Mouse (Mus musculus) kidney, postnatal 36 days (tissue): ENCODE results near the gene Ush1g.

Experiments
- DNase-seq, 2 experiments: peaks; one replicate each; pipeline ENCODE4 v3.0.0; 2021 to 2022; ENCODE audit warnings: mixed read lengths in 2 of 2

Ush1g gene

DNA sequence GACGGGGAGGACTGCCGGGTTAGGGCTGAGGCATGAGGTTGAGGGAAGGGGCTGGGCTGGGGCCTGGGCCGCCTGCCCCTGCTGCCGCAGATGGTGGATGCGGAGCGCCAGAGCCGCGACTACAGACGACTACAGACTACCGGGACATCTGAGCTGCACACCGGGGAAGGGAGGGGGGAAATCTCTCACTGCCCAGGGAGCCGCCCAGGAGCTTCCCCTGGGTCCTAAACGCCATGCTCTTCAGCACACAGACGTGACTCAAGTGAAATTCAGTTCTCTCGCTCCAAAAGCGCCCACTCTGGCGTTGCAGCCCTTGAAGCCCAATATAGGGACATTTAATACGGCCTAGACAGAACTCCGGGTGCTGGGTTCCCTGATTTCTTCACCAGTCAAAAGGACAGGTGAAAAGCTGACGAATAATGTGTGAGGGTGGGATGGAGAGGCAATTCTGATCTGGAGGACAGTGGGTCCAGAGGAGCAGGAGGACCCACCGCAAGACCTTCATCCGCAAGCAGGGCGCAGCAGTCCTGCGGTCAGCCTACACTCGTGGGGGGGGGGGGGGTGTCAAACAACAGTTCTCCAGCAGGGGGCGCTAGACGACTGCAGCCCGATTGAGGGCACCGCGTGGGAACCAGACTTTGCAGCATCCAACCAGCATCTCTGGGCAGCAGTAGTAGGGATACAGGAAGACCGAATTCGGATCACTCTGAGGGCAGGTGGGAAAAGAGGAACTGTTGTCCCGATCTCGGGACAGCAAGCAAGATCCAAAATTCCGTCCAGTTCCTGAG, at the start of gene Ush1g:
TSS of gene Ush1g (minus strand) at position 136 of the 788 bp plus-strand sequence.
- peak; percentile 32 to 80 for DNase-seq

DNA sequence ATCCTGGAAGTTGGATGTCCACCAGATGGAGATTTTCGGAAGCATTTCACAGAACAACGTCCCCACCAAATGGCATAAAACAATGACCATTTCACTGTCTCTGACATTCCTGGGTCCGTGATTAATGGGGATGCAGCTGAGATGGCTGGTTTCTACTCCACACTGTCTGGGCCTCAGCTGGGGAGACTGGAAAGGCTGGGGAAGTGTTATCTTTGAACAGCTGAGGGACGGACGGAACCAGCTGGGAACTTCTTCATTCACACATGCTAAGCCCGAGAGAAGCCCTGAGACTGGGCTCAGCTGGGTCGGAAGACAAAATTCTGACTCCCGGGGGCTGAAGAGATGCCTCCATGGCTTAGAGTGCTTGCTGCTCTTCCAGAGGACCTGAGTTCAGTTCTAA, 49.5 kb upstream of the Ush1g start:
- no peak for DNase-seq

- DNase-seq, result no peak
These were observed 48.5 kb upstream of the Ush1g start for GRCm38 (mm10) chr11:115370368-115370767.

DNA sequence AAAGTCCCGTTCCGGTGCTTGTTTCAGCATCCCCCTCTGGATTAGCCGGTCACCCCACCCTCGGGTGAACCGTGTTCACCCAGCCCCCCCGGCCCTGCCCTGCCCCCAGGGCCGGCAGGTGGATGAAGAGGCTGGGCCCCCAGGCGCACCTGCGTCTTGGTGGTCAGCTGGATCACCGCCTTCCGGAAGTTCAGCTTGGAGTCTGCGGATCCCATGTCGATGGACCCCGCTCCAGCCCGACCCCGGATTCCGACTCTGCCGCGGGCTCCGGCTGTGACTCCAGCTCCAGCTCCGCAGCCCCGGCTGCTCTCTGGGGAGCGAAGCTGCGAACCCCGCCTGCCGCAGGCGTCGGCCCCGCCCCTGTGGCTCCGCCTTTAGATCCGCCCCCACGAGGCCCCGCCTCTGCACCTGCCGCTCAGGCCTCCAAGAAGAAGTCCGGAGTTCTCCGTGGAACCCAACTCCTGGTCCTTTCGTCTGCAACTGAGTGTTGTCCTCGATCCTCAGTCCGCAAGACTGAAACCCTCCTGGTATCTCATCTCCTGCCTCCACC, 45.6 kb upstream of the Ush1g start, which contains the start of gene Hid1:
TSS of gene Hid1 (minus strand) at position 362 of the 550 bp plus-strand sequence.
- DNase-seq, result peak; percentile 86 to 93

DNA sequence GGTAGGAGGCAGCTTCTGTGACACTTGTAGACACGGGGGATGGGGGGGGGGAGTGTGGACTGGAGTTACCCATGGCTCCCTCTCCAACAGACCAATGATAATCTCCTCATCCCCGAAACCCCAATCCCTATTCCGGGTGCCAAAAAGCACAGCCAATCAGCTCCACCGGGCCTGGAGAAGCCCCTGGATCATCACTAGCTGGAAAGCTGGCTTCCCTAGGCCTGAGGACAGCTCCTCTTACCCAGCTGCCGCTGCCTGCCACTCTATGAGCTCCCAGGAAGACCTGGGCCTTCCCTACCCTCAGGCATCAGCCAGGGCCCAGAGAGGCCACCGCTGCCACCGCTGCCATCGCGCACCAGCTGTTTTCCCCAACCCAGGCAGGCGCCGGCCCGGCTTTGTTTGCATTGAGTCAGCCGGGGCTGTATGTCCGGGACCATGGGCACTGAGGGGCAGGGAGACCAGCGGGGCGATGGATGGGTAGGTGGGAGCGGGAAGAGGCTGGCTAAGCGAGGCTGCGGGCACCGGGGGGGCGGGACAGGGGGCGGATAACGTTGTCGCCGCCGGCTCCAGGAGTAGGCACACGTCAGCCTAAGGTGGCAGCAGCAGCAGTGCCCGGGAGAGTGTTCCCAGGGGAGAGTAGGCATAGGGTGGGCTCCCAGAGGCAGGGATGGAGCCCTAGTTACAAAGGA, 45.0 kb upstream of the Ush1g start:
- DNase-seq, result no peak

DNA sequence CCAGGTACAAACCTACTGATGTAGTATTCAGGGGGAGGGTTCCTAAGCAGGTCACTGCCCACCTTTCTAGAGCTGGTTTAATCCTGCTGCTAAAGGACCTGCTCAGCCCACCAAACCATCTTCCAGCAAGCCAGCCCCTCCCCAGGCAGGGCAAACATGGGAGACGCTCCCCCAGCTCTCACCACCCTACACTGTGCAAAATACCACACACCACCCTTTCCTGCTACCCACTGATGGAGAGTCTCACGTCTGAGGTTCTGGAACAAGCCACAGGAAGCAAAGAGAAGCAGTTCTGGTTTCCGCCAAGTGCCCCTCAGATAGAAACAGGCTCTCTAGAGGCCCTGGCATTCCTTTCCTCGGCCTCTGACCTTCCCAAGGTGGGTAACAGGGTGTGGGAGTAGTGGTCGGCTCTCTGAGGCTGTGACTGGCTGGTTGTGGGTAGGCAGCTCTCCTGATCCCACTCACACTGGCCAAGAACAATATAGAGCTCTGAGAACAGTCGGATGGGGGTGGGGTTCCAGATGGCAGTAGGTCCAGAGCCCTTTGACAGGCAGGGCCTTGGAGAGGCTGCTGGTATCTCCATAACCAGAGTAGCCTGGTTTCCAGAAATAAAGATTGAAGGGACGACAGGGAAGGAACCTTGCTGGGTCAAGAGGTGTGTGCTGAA, 44.3 kb upstream of the Ush1g start:
- no peak for DNase-seq

DNA sequence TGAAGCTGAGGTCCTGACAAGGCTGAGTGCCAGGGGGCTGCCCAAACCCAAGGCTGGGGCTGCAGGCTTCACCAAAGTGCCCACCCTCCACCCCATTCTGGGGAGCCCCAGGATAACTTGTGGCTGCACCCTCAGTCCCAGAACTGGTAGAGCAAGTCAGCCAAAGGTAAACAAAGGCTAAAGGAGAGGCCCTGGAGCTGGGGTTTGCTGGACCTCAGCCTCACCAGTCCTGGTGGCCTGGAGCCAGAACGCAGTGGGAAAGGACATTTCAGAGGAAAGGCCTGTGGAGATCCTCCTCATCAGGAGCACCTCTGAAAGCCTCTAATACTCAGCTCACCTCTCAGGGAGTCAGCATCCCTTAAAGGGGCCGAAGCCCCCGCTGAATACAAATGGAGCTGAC, 42.3 kb upstream of the Ush1g start:
- no peak for DNase-seq

- no peak for DNase-seq
These were observed 37.9 kb upstream of the Ush1g start for GRCm38 (mm10) chr11:115359726-115360125.

GRCm38 (mm10) chr11:115359293-115359692, 37.5 kb upstream of the Ush1g start:
- no peak for DNase-seq

DNA sequence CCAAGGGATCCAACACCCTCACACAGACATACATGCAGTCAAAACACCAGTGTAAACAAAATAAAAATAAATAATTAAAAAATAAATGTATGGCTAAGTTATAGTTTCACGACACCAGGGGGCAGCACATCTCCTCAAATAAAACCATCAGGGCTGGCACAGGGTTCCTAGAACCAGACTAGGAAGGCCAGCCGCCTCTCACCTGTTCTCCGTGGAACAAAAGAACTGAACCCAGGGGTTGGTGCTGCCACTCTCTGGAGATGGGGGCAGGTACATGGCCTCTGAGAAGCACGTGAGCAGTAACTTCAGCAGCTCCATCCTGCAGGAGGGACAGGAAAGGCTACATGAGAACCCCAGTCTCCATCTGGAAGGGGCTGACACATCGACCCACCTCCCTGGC, 36.6 kb upstream of the Ush1g start:
- DNase-seq, result peak; percentile 80 to 89

DNA sequence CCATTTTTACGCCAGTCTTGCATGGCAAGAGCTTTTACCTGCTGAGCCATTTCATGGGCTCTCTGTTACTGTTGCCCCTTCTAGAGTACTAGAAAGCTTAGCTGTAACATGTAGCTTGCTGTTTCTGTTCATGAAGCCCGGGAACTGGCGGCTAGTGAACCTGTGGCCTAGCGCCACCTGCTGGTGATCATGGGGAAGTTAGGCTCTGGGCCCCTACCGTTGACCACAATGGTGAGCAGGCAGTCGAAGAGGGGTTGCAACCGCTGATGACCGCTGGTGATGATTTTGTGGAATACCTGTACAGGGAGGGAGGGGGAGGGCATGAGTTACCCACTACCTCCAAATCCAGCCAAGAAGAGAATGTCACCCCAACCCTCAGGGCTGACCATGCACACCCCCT, 32.3 kb upstream of the Ush1g start:
- DNase-seq, result peak; percentile 61 to 80

DNA sequence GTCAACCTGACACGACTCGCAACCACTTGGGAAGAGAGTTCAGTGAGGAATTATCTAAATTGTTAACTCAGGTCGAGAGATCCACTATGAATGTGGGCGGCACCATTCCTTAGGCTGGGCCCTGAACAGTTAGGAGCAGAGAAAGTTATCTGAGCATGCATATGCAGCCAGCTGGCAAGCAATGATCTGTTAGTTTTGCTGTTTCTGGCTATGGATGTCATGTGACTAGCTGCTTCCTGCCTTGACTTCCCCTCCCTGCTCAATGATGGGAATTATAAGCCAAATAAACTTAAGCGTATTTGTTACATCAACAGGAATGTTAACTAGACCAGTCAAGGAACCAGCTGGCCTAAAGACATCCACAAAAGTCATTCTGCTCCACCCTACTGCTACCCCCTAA, 31.5 kb upstream of the Ush1g start:
- no peak for DNase-seq

GRCm38 (mm10) chr11:115349976-115350375, 28.1 kb upstream of the Ush1g start:
- no peak for DNase-seq

- no peak for DNase-seq
These were observed 26.9 kb upstream of the Ush1g start for GRCm38 (mm10) chr11:115348681-115349248.

- DNase-seq, result no peak
These were observed 23.7 kb upstream of the Ush1g start for GRCm38 (mm10) chr11:115345515-115345914.

GRCm38 (mm10) chr11:115344967-115345366, 23.1 kb upstream of the Ush1g start:
- no peak for DNase-seq

- no peak for DNase-seq
These were observed 20.0 kb upstream of the Ush1g start for GRCm38 (mm10) chr11:115341866-115342265.

DNA sequence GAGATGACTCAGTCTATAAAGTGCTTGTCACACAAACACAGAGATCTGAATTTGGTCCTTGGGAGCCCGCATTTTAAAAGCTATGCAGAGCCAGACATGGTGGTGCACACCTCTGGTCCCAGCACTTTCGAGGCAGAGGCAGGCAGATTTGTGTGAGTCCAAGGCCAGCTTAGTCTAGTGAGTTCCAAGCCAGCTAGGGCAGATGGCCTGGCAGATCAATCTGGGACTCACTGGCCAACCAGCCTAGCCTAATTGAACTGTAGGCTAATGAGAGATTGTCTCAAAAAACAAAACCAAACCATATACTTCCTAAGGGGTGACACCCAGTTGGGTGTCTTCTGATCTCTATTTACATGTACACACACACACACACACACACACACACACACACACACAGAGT, 19.4 kb upstream of the Ush1g start:
- no peak for DNase-seq

DNA sequence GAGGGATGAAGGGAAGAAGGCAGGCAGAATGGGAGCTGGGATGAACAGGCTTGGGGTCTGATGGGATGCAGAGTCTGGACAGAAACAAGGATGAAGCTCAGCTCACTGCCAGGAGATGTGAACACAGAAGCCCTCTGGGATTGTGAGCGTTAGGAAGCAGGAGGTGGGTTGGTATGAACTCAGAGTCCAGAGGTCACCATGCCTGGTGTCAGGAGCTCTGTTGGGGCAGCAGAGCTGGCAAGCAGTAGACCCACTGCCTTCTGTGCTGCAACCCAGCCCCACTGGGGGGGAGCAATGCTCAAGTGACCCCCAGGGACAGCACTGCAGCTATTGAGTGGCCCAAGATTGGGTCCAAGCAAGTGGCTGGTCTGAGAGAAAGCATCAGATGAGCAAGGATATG, 16.0 kb upstream of the Ush1g start:
- peak; percentile 17 to 37 for DNase-seq

DNA sequence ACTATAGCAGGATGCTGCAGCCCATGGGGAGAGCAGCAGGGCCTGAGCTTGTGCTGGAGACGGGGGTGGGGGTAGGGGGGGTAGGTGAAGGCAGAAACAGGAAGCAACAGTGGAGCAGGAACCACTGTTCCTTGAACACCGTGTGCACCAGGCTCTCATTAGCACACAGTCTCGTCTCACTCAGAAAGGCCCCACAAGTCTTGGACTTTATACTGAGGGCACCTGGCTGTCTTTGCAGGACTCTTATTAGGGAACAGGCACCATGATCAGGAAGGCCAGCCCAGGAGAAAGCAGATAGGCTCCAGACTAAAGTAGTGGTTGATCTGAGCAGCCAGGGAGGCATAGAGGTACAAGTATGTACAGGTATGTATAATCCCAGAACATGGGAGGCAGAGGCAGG, 15.5 kb upstream of the Ush1g start:
- DNase-seq, result peak; percentile 32 to 46

DNA sequence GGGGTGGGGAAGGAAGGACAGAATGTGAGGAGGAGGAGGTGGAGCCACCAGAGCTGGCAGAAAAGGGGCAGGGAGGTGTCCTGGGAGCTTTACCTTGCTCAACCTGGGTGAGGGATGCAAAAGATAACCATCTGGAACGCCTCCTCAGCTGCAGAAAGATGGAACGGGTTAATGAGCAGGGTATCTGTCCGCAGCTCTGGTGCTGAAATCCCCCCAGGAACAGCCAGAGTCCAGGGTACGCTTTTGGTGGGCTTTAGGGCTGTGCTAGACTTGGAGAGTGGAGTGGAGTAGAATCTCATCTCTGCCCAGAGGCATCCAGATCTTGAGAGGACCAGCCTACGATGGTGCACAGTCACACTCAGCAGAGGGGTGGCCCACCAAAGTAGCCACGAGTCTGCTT, 14.3 kb upstream of the Ush1g start:
- no peak for DNase-seq

GRCm38 (mm10) chr11:115335223-115335622, 13.4 kb upstream of the Ush1g start:
- DNase-seq, result peak; percentile 18 to 71

- DNase-seq, result no peak
These were observed 12.7 kb upstream of the Ush1g start, which contains the start of gene Otop3 for GRCm38 (mm10) chr11:115334531-115334930. Gene Otop3, plus strand, starts transcription at chr11:115334731.
